Mouse (Mus musculus) erythroblast, embryonic 14.5 days (primary cell): ENCODE results near the gene Adgrf5.

Source experiments
- GATA1 ChIP-seq: IDR thresholded peaks from 2 replicates; pipeline ENCODE4 v1.6.1; 2012; ENCODE audit warnings: low read length, inconsistent platforms, mixed read lengths
- TAL1 ChIP-seq: IDR thresholded peaks from 3 replicates; pipeline ENCODE4 v1.6.1; 2012; ENCODE audit warnings: low read length, inconsistent platforms, mixed read lengths

DNA sequence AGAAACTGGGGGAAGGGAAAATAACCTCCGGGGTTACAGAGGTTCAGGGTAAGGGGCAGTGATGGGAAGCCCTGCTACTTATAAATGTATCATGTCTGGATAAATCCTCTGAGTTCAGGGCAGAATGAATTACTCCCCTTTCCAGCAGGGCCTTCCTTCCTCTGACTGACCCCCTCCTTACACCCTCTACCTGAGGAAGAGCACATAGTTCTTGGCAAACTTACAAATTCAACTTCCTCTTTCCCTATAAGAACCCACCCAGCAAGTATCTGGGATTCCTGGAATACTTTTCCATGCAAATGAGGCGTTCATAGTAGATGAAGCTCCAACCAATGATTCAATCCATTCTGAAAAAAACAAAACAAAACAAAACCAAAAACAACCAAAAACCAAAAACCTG lies 22.6 kb upstream of the Adgrf5 start:
- TF ChIP-seq TAL1 (no peak), GATA1 (no peak)
